In genomic region chr9:75050003-75050402, GRCm38 (mm10) we compare ENCODE assay signal across 8 mouse cellular contexts. TPM values are rescaled to one million over a fixed set of nuclear protein-coding genes. Genes with fewer than 3 reads are reported as not detected.
A peak's percentile ranks its signal among the peaks of the same experiment; 100 is the strongest.
DNase-seq lines count a peak whose midpoint lies in the region; ATAC-seq and TF ChIP-seq lines count a peak whose summit lies in the region.

No protein-coding gene starts in this region.

- DNase-seq in kidney, adult 18-20 months, result peak; percentile 57
- DNase-seq in cerebellum, adult 11-12 months, result peak; percentile 77
- DNase-seq in forelimb bud, embryonic 11.5 days (ENCODE audit: low read depth, low spot score), result peak; percentile 64
- DNase-seq in hindbrain, postnatal 0 days (ENCODE audit: low spot score), result peak; percentile 90
- peak; percentile 69 to 92 for DNase-seq in left cerebral cortex, adult 9 months (ENCODE audit: low spot score in 2 of 2)
- DNase-seq in midbrain, embryonic 11.5 days (ENCODE audit: low spot score, missing footprints), result peak; percentile 87
- peak; percentile 58 to 68 for DNase-seq in spleen, adult 2 months (ENCODE audit: low read depth in 1 of 2, low spot score in 2 of 2)

- H3K4me2 ChIP-seq in kidney, embryonic 15.5 days, result no peak overlapping the region
- no peak overlapping the region for H3K4me2 ChIP-seq in hindbrain, postnatal 0 days (ENCODE audit: low read depth, low read length)
- H3K4me2 ChIP-seq in midbrain, embryonic 11.5 days, result no peak overlapping the region

- H3K9me3 ChIP-seq in kidney, embryonic 15.5 days (replicated peaks), result no peaks in the 10 kb centered on the region
- H3K9me3 ChIP-seq in hindbrain, postnatal 0 days (ENCODE audit: low read length), result no peaks in the 10 kb centered on the region
- H3K9me3 ChIP-seq in midbrain, embryonic 11.5 days (ENCODE audit: control insufficient read depth, low read length), result no peaks in the 10 kb centered on the region

- H3K27me3 ChIP-seq in kidney, embryonic 15.5 days, result no peaks in the 10 kb centered on the region
- no peaks in the 10 kb centered on the region for H3K27me3 ChIP-seq in hindbrain, postnatal 0 days (ENCODE audit: insufficient read depth, low read length)
- no peaks in the 10 kb centered on the region for H3K27me3 ChIP-seq in midbrain, embryonic 11.5 days (ENCODE audit: control insufficient read depth, insufficient read depth, low read length)
- H3K27me3 ChIP-seq in spleen, adult 2 months (ENCODE audit: control insufficient read depth, insufficient read depth, low read length), result no peaks in the 10 kb centered on the region

- no peak overlapping the region for H3K4me3 ChIP-seq in kidney, embryonic 15.5 days (replicated peaks)
- no peak overlapping the region for H3K4me3 ChIP-seq in hindbrain, postnatal 0 days (ENCODE audit: low read length)
- no peak overlapping the region for H3K4me3 ChIP-seq in midbrain, embryonic 11.5 days (ENCODE audit: low read depth, low read length)
- no peak overlapping the region for H3K4me3 ChIP-seq in spleen, adult 2 months (ENCODE audit: extremely low read depth, insufficient read depth, insufficient read length)

- no peak overlapping the region for H3K27ac ChIP-seq in kidney, embryonic 15.5 days
- H3K27ac ChIP-seq in hindbrain, postnatal 0 days, result no peak overlapping the region
- no peak overlapping the region for H3K27ac ChIP-seq in midbrain, embryonic 11.5 days (ENCODE audit: low read depth, low read length)
- no peak overlapping the region for H3K27ac ChIP-seq in spleen, adult 2 months (ENCODE audit: insufficient read depth, low read length)

- TF ChIP-seq POLR2A in spleen, adult 2 months (IDR thresholded peaks at IDR 0.05; ENCODE audit: low read depth, low read length), result no peak

- TF ChIP-seq CTCF in hindbrain, postnatal 0 days (IDR thresholded peaks at IDR 0.05; ENCODE audit: low read depth), result peak; percentile 95
- TF ChIP-seq CTCF in spleen, adult 2 months (IDR thresholded peaks at IDR 0.05; ENCODE audit: extremely low read depth, insufficient read depth, insufficient read length, insufficient replicate concordance), result peak; percentile 76; the same call in 1 of the 2 replicates

- peaks cover 24% of the 10 kb centered on the region for H3K36me3 ChIP-seq in kidney, embryonic 15.5 days
- H3K36me3 ChIP-seq in hindbrain, postnatal 0 days (ENCODE audit: insufficient read depth, low read length), result 0 out of 2 replicates have a peak, but pooled peaks cover 6% of the 10 kb centered on the region
- H3K36me3 ChIP-seq in midbrain, embryonic 11.5 days (ENCODE audit: control insufficient read depth, insufficient read depth, low read length), result no peaks in the 10 kb centered on the region
- peaks cover 2% of the 10 kb centered on the region; the same call in 1 of the 2 replicates for H3K36me3 ChIP-seq in spleen, adult 2 months (ENCODE audit: control insufficient read depth, insufficient read depth, low read length)

- 34% methylated on average over 3 of the region's 3 CpGs for WGBS in kidney, embryonic 15.5 days
- WGBS in hindbrain, postnatal 0 days, result 25% methylated on average over 3 of the region's 3 CpGs
- 39% methylated on average over 3 of the region's 3 CpGs for WGBS in midbrain, embryonic 11.5 days
- WGBS in spleen, adult 2 months, result 27% methylated on average over 3 of the region's 3 CpGs

- H3K9ac ChIP-seq in kidney, embryonic 15.5 days, result no peak overlapping the region
- no peak overlapping the region for H3K9ac ChIP-seq in hindbrain, postnatal 0 days (replicated peaks; ENCODE audit: low read length)
- no peak overlapping the region for H3K9ac ChIP-seq in midbrain, embryonic 11.5 days (ENCODE audit: low read length)

- no peak for ATAC-seq in kidney, embryonic 15.5 days (replicated peaks; ENCODE audit: low FRiP score)
- peak; percentile 75 for ATAC-seq in hindbrain, postnatal 0 days
- ATAC-seq in midbrain, embryonic 11.5 days (ENCODE audit: low FRiP score), result no peak

- H3K4me1 ChIP-seq in kidney, embryonic 15.5 days, result no peaks in the 10 kb centered on the region
- no peaks in the 10 kb centered on the region for H3K4me1 ChIP-seq in hindbrain, postnatal 0 days (ENCODE audit: insufficient read depth, low read length)
- H3K4me1 ChIP-seq in midbrain, embryonic 11.5 days (ENCODE audit: control insufficient read depth, insufficient read depth, low read length), result no peaks in the 10 kb centered on the region
- H3K4me1 ChIP-seq in spleen, adult 2 months (ENCODE audit: control insufficient read depth, insufficient read depth, insufficient read length), result no peaks in the 10 kb centered on the region; the same call in 1 of the 2 replicates

RNA-seq across cellular contexts. Expression of gene Arpp19, which starts 12.6 kb away (rescaled TPM):
- 283 and 322 TPM in 2 replicates for polyA plus RNA-seq in kidney, embryonic 15.5 days (2015; fragmentation: Nextera tagmentation; extraction: Ambion mirVana)
- total RNA-seq in hindbrain, postnatal 0 days (2014; rRNA removed), result 92.5 and 106 TPM in 2 replicates
- polyA plus RNA-seq in hindbrain, postnatal 0 days (2015; fragmentation: Nextera tagmentation; extraction: Ambion mirVana), result 204 and 209 TPM in 2 replicates
- 353 and 371 TPM in 2 replicates for polyA plus RNA-seq in midbrain, embryonic 11.5 days (2014; fragmentation: Nextera tagmentation; extraction: Ambion mirVana)
- 4.7 and 6.1 TPM in 2 replicates for polyA plus RNA-seq in spleen, adult 2 months (2012; rRNA removed)

RNA-seq across cellular contexts. Expression of gene Myo5a, which starts 20.8 kb away (rescaled TPM):
- polyA plus RNA-seq in kidney, embryonic 15.5 days (2015; fragmentation: Nextera tagmentation; extraction: Ambion mirVana), result 14.8 and 16.1 TPM in 2 replicates
- 110 and 122 TPM in 2 replicates for total RNA-seq in hindbrain, postnatal 0 days (2014; rRNA removed)
- 39.2 and 42.1 TPM in 2 replicates for polyA plus RNA-seq in hindbrain, postnatal 0 days (2015; fragmentation: Nextera tagmentation; extraction: Ambion mirVana)
- 27.9 and 29.2 TPM in 2 replicates for polyA plus RNA-seq in midbrain, embryonic 11.5 days (2014; fragmentation: Nextera tagmentation; extraction: Ambion mirVana)
- polyA plus RNA-seq in spleen, adult 2 months (2012; rRNA removed), result 8.9 and 11.1 TPM in 2 replicates

Comparison
In these comparisons a context has a peak if more than half of its experiments do, and no peak if none do; other contexts are left out.
1. RNA of gene Arpp19, which starts 12.6 kb away (polyA plus RNA-seq): 353 to 371 TPM in midbrain, embryonic 11.5 days, 283 to 322 TPM in kidney, embryonic 15.5 days and 204 to 209 TPM in hindbrain, postnatal 0 days; 4.7 to 6.1 TPM in spleen, adult 2 months; every median in the first group is over 10 times any median in the second.
2. Peak in every context shown above with its lines, with median percentiles within 50 percentile points of each other: DNase-seq.